Mouse (Mus musculus) stomach, embryonic 14.5 days (tissue): ENCODE results near the gene Snapc1. TPM values are rescaled to one million over a fixed set of nuclear protein-coding genes. Genes with fewer than 3 reads are reported as not detected.

Source experiments
- ATAC-seq: fragments of 200-750 bp; cut with Nextera tagmentation; 2 replicates; pipeline ENCODE4 v1.8.0; 2017; ENCODE audit warnings: low read depth, moderate TSS enrichment; ENCODE audit not compliant: insufficient number of reproducible peaks, insufficient read depth, low FRiP score
- H3K27ac ChIP-seq: fragments of 300-500 bp; sonication (generic); 2 replicates; pipeline ENCODE4 v1.5.1; 2014; ENCODE audit warnings: mild to moderate bottlenecking, low read length, moderate library complexity, mixed read lengths
- H3K27me3 ChIP-seq: fragments of 300-500 bp; sonication (generic); 2 replicates; pipeline ENCODE4 v1.6.1; 2014; ENCODE audit warnings: low read length, control low read depth, mixed read lengths; ENCODE audit not compliant: control insufficient read depth, insufficient read depth
- H3K36me3 ChIP-seq: fragments of 300-500 bp; sonication (generic); 2 replicates; pipeline ENCODE4 v1.6.1; 2014; ENCODE audit warnings: mild to moderate bottlenecking, control low read depth, low read length, moderate library complexity, mixed read lengths; ENCODE audit not compliant: control insufficient read depth, insufficient read depth
- H3K4me1 ChIP-seq: fragments of 300-500 bp; sonication (generic); 2 replicates; pipeline ENCODE4 v1.6.1; 2014; ENCODE audit warnings: low read length, control low read depth, mixed read lengths; ENCODE audit not compliant: control insufficient read depth, insufficient read depth
- H3K4me2 ChIP-seq: fragments of 300-500 bp; sonication (generic); replicated peaks from 2 replicates; pipeline ENCODE4 v1.6.1; 2014; ENCODE audit warnings: low read depth, low read length, control low read depth
- H3K4me3 ChIP-seq: fragments of 300-500 bp; sonication (generic); 2 replicates; pipeline ENCODE4 v1.5.1; 2014; ENCODE audit warnings: low read depth, low read length, control low read depth
- H3K9ac ChIP-seq: fragments of 300-500 bp; sonication (generic); replicated peaks from 2 replicates; pipeline ENCODE4 v1.6.1; 2014; ENCODE audit warnings: low read depth, mild to moderate bottlenecking, control low read depth, low read length, moderate library complexity, mixed read lengths
- H3K9me3 ChIP-seq: fragments of 300-500 bp; sonication (generic); 2 replicates; pipeline ENCODE4 v1.6.1; 2016; ENCODE audit warnings: low read depth, low read length, control low read depth; ENCODE audit not compliant: control insufficient read depth
- WGBS: fragments of 180-500 bp; shearing (Covaris S2); extraction: QIAGEN DNeasy Blood & Tissue Kit; methylation state at CpG from one replicate; pipeline ENCODE4 v1.1.7; 2014; 5-methylcytosine and 5-hydroxymethylcytosine counted together
- polyA plus RNA-seq: library from polyadenylated mRNA; unstranded; fragments of >200 nt; fragmentation: Nextera tagmentation; extraction: Ambion mirVana; gene quantifications from 2 replicates; pipeline ENCODE4 v1.2.1, GENCODE M21; 2014

The Snapc1 gene
- polyA plus RNA-seq, 1 experiment from 2014 or later, result 22.4 TPM

DNA sequence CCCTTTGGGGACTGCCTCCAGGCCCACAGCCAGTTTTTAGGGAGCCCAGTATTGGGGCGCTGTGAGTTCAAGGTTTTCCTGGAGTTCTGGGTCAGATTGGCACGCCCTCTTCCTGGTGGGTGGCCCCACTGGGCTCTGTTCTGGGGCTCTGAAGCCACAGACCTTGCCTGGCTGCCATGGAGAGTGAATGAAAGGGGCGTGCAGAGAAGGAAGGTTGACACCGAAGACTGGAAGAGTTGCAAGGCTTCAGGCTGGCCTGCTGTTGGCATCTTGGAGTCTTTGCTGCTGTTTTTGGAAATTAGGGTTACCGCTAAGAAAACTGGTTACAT, 33.8 kb downstream of the Snapc1 start:
- H3K4me3 ChIP-seq, result peak overlapping the region; percentile 44
- H3K9ac ChIP-seq, result no peak overlapping the region
- no peak overlapping the region for H3K27ac ChIP-seq
- H3K4me2 ChIP-seq, result peak overlapping the region; percentile 94
- no peaks in the 10 kb centered on the region for H3K9me3 ChIP-seq
- peaks cover 3% of the 10 kb centered on the region; the same call in 1 of the 2 replicates for H3K27me3 ChIP-seq
- no peaks in the 10 kb centered on the region; the same call in 1 of the 2 replicates for H3K4me1 ChIP-seq
- no peaks in the 10 kb centered on the region for H3K36me3 ChIP-seq
- no peak for ATAC-seq
- 46% methylated on average over 5 of the region's 5 CpGs for WGBS

- no peaks in the 10 kb centered on the region; the same call in 1 of the 2 replicates for H3K4me1 ChIP-seq
- WGBS, result 88% methylated on average over 9 of the region's 9 CpGs
- H3K4me2 ChIP-seq, result no peak overlapping the region
- H3K9ac ChIP-seq, result no peak overlapping the region
- no peak overlapping the region for H3K27ac ChIP-seq
- H3K36me3 ChIP-seq, result no peaks in the 10 kb centered on the region
- H3K27me3 ChIP-seq, result peaks cover 3% of the 10 kb centered on the region; the same call in 1 of the 2 replicates
- no peak overlapping the region for H3K4me3 ChIP-seq
- no peak for ATAC-seq
- no peaks in the 10 kb centered on the region for H3K9me3 ChIP-seq
Measured at GRCm38 (mm10) chr12:74002449-74002848, 38.2 kb downstream of the Snapc1 start.

- no peak overlapping the region for H3K9ac ChIP-seq
- no peaks in the 10 kb centered on the region for H3K27me3 ChIP-seq
- H3K4me3 ChIP-seq, result no peak overlapping the region
- H3K4me2 ChIP-seq, result no peak overlapping the region
- ATAC-seq, result no peak
- H3K4me1 ChIP-seq, result no peaks in the 10 kb centered on the region
- H3K27ac ChIP-seq, result no peak overlapping the region
- WGBS, result 27% methylated on average over 8 of the region's 8 CpGs
- H3K9me3 ChIP-seq, result no peaks in the 10 kb centered on the region
- H3K36me3 ChIP-seq, result no peaks in the 10 kb centered on the region
Measured at GRCm38 (mm10) chr12:74009448-74009911, 45.2 kb downstream of the Snapc1 start.

DNA sequence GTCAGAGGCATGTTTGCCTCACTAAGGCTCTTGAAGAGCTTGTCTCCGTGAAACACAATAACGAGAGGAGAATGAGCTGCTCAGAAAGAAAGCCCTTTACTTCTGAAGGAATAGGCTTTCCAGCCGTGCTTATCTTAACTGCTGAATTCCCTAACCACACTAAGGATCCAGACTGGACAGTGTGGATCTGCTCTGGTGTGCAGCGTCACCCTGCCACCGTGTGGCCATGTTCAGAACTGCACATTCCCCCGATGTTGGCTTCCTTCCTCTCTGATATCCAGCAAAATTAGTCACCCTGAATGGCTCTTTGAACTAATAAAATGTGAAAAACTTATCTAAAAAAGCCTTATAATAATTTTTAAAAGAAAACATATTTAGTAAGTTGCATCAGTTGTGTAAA, 49.5 kb downstream of the Snapc1 start:
- no peak overlapping the region for H3K4me3 ChIP-seq
- 2% methylated on average over 6 of the region's 6 CpGs for WGBS
- no peaks in the 10 kb centered on the region for H3K4me1 ChIP-seq
- H3K4me2 ChIP-seq, result peak overlapping the region; percentile 25; the same call in 1 of the 2 replicates
- no peaks in the 10 kb centered on the region for H3K27me3 ChIP-seq
- H3K9ac ChIP-seq, result no peak overlapping the region
- peak; percentile 69; the same call in 1 of the 2 replicates for ATAC-seq
- H3K36me3 ChIP-seq, result no peaks in the 10 kb centered on the region
- H3K9me3 ChIP-seq, result no peaks in the 10 kb centered on the region
- H3K27ac ChIP-seq, result no peak overlapping the region

DNA sequence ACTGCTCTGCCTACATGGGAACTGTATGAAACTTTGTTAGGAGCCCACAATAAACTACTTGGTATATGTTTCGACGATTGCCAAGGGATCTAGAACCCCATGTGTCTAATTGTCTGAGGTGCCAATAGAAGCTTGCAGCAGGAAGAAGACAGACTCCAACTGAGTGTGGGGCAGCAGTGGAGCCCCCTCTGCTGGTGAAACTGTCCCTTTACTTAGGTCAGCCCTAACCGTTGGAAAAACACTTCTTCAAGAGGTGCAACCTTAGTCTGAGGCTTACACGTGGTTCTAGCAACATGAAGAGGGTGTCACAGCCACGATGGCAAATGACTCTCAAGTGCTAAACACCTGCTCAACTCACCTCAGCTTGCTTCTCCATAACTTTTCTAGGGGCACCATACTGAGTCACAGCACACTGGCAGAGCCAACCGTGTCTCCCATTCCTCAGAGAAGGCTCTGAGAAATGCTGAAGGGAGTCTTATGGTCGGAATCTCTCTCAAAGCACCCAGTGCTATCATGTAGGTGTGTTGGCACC, 50.5 kb downstream of the Snapc1 start:
- 55% methylated on average over 7 of the region's 7 CpGs for WGBS
- H3K36me3 ChIP-seq, result no peaks in the 10 kb centered on the region
- H3K9me3 ChIP-seq, result no peaks in the 10 kb centered on the region
- ATAC-seq, result no peak
- H3K4me3 ChIP-seq, result no peak overlapping the region
- H3K4me1 ChIP-seq, result no peaks in the 10 kb centered on the region
- no peak overlapping the region for H3K4me2 ChIP-seq
- H3K9ac ChIP-seq, result no peak overlapping the region
- no peak overlapping the region for H3K27ac ChIP-seq
- no peaks in the 10 kb centered on the region for H3K27me3 ChIP-seq

DNA sequence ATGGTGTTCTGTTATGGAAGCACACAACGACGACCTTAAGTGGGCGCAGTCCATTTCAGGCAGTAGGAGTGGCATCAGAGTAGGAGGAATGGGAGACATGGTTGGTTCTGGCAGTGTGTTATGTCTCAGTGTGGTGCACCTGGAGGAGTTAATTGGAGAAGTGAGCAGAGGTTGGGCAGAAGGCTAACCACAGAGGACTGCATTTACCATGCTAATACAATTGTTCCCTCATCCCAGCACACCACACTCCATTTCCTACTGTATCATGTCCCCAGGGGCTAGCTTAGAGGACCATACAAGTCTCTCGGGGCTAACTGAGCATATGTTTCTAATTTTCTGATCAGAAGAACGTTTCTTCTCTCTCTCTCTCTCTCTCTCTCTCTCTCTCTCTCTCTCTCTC, 51.2 kb downstream of the Snapc1 start:
- H3K27me3 ChIP-seq, result no peaks in the 10 kb centered on the region
- H3K27ac ChIP-seq, result no peak overlapping the region
- no peak for ATAC-seq
- H3K4me1 ChIP-seq, result no peaks in the 10 kb centered on the region
- no peak overlapping the region for H3K4me3 ChIP-seq
- H3K9me3 ChIP-seq, result no peaks in the 10 kb centered on the region
- no peak overlapping the region for H3K9ac ChIP-seq
- no peaks in the 10 kb centered on the region for H3K36me3 ChIP-seq
- H3K4me2 ChIP-seq, result no peak overlapping the region
- 72% methylated on average over 5 of the region's 5 CpGs for WGBS

DNA sequence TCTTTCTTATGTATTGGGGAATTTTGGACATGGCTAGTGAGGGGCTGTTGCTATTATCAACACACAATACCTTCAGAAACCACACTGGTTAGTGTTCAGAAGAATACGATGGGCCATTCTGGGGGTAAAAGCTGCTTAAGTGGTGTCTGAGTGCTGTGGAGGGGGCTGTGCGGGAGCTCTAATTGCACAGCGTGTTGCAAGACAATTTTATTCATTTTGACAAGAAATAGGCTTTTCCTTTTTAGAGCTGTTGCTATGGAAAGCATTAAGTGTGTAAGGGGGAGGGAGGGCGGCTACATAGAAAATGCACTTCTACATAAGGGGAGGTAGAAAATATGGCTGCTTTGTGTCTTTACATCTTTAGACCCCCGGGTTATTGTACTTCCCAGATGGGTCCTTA, 59.0 kb downstream of the Snapc1 start:
- H3K4me3 ChIP-seq, result no peak overlapping the region
- no peaks in the 10 kb centered on the region for H3K27me3 ChIP-seq
- H3K27ac ChIP-seq, result no peak overlapping the region
- H3K9me3 ChIP-seq, result no peaks in the 10 kb centered on the region
- H3K4me1 ChIP-seq, result no peaks in the 10 kb centered on the region
- ATAC-seq, result no peak
- H3K4me2 ChIP-seq, result no peak overlapping the region
- H3K9ac ChIP-seq, result no peak overlapping the region
- 74% methylated on average over 5 of the region's 5 CpGs for WGBS
- no peaks in the 10 kb centered on the region for H3K36me3 ChIP-seq

GRCm38 (mm10) chr12:74024912-74025311, 60.6 kb downstream of the Snapc1 start:
- no peak overlapping the region for H3K9ac ChIP-seq
- H3K36me3 ChIP-seq, result no peaks in the 10 kb centered on the region
- no peaks in the 10 kb centered on the region for H3K27me3 ChIP-seq
- no peak overlapping the region for H3K4me2 ChIP-seq
- H3K4me3 ChIP-seq, result no peak overlapping the region
- H3K9me3 ChIP-seq, result no peaks in the 10 kb centered on the region
- no peaks in the 10 kb centered on the region for H3K4me1 ChIP-seq
- no peak overlapping the region for H3K27ac ChIP-seq
- no peak for ATAC-seq
- 67% methylated on average over 2 of the region's 2 CpGs for WGBS
